Mouse (Mus musculus): ENCODE data around the gene Asprv1. TPM values are rescaled to one million over a fixed set of nuclear protein-coding genes. Genes with fewer than 3 reads are reported as not detected.

The Asprv1 gene
- not detected for polyA plus RNA-seq (2014; fragmentation: Illumina TruSeq; extraction: RNeasy Lipid Tissue Mini Kit (QIAGEN cat#74804); ENCODE audit: low read depth, low replicate concordance)

GRCm38 (mm10) chr6:86627946-86628345, at the start of gene Asprv1:
Asprv1 (plus strand) TSS chr6:86628164.

GRCm38 (mm10) chr6:86668580-86669239, 40.7 kb downstream of the Asprv1 start, which contains the start of gene Mxd1:
Mxd1 (minus strand) TSS chr6:86669161.

Other genes with a start within 250 kb of the Asprv1 start
- gene Pcyox1, start 231.0 kb upstream of the Asprv1 start, polyA plus RNA-seq (2014; fragmentation: Illumina TruSeq; extraction: RNeasy Lipid Tissue Mini Kit (QIAGEN cat#74804); ENCODE audit: low read depth, low replicate concordance) = 331 TPM
- 120 TPM for gene Tia1, start 223.9 kb upstream of the Asprv1 start, polyA plus RNA-seq (2014; fragmentation: Illumina TruSeq; extraction: RNeasy Lipid Tissue Mini Kit (QIAGEN cat#74804); ENCODE audit: low read depth, low replicate concordance)
- not detected for gene Gm44790, start 201.5 kb upstream of the Asprv1 start, polyA plus RNA-seq (2014; fragmentation: Illumina TruSeq; extraction: RNeasy Lipid Tissue Mini Kit (QIAGEN cat#74804); ENCODE audit: low read depth, low replicate concordance)
- gene C87436, start 189.8 kb upstream of the Asprv1 start, polyA plus RNA-seq (2014; fragmentation: Illumina TruSeq; extraction: RNeasy Lipid Tissue Mini Kit (QIAGEN cat#74804); ENCODE audit: low read depth, low replicate concordance) = 13.4 TPM
- 120 TPM for gene Pcbp1, start 101.8 kb upstream of the Asprv1 start, polyA plus RNA-seq (2014; fragmentation: Illumina TruSeq; extraction: RNeasy Lipid Tissue Mini Kit (QIAGEN cat#74804); ENCODE audit: low read depth, low replicate concordance)
- gene Mxd1, start 41.0 kb downstream of the Asprv1 start, polyA plus RNA-seq (2014; fragmentation: Illumina TruSeq; extraction: RNeasy Lipid Tissue Mini Kit (QIAGEN cat#74804); ENCODE audit: low read depth, low replicate concordance) = 6.5 TPM
- 148 TPM for gene Snrnp27, start 56.4 kb downstream of the Asprv1 start, polyA plus RNA-seq (2014; fragmentation: Illumina TruSeq; extraction: RNeasy Lipid Tissue Mini Kit (QIAGEN cat#74804); ENCODE audit: low read depth, low replicate concordance)
- gene Gmcl1, start 105.2 kb downstream of the Asprv1 start, polyA plus RNA-seq (2014; fragmentation: Illumina TruSeq; extraction: RNeasy Lipid Tissue Mini Kit (QIAGEN cat#74804); ENCODE audit: low read depth, low replicate concordance) = 48.9 TPM
- 107 TPM for gene Anxa4, start 165.4 kb downstream of the Asprv1 start, polyA plus RNA-seq (2014; fragmentation: Illumina TruSeq; extraction: RNeasy Lipid Tissue Mini Kit (QIAGEN cat#74804); ENCODE audit: low read depth, low replicate concordance)
- gene Aak1, start 221.4 kb downstream of the Asprv1 start, polyA plus RNA-seq (2014; fragmentation: Illumina TruSeq; extraction: RNeasy Lipid Tissue Mini Kit (QIAGEN cat#74804); ENCODE audit: low read depth, low replicate concordance) = 25.4 TPM